Mouse (Mus musculus): ENCODE measurements around the gene Get4.

DNA sequence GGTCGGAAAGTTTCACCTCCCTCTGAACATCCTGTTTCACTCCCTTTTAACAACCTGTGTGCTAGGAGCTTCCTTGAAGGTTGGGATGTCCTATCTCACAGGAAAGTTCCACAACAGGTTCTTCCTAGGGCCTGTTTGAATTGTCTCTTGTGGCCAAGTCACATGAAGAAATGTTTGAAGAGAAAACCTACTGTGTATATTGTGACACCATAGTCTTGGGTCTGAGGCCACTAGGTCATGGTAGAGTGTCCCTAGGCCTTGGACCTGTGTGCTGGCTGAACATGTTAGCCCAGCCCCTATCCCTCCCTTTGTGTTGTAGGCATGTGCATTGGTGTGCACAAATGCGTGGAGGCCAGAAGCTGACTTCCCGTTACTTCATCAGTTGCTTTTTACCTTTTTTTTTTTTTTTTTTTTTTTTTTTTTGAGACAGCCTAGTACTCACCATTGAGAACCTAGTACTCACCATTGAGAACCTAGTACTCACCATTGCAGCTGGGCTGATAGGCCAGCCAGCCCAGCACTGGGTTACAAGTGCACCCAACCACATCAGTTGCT lies 4.2 kb downstream of the Get4 start:
- TF ChIP-seq POLR2A (IDR thresholded peaks at IDR 0.05; ENCODE audit: borderline replicate concordance, low read depth, low read length) (no peak), CTCF (IDR thresholded peaks at IDR 0.05; ENCODE audit: low read depth, low read length) (no peak)
